Mouse (Mus musculus) bone marrow macrophage, adult 2 months (primary cell): ENCODE measurements around the gene Kncn.

Source experiments
- CTCF ChIP-seq: IDR thresholded peaks from 2 replicates; pipeline ENCODE4 v1.5.1; 2012; ENCODE audit warnings: low read depth, mild to moderate bottlenecking, low read length, moderate library complexity
- POLR2A ChIP-seq: IDR thresholded peaks from 2 replicates; pipeline ENCODE4 v1.6.1; 2012; ENCODE audit warnings: mild to moderate bottlenecking, low read depth, low read length, borderline replicate concordance

DNA sequence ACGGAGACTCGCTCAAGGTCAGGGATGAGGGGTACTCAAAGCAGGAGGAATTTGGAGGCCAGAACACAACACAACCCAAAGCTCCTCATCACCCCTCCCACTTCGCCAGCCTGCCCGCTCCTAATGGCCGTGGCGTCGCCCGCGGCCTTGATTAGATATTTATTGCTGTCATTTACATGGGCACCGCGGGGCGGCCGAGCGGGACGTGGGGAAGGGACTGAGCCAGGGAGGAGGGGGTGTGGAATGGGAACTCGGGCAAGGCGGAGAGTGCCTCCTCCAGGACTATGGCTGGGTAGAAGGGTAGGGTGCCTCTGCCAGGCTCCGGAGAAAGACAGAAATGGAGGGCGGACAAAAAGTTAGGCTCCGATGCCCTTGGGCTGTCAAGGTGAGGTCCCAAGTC, 52.4 kb downstream of the Kncn start:
- TF ChIP-seq CTCF (no peak), POLR2A (no peak)
